Mouse (Mus musculus): ENCODE results near the gene Ptrh2.

- TF ChIP-seq POLR2A (IDR thresholded peaks at IDR 0.05; ENCODE audit: extremely low read depth, insufficient read depth, low read length) (no peak), CTCF (IDR thresholded peaks at IDR 0.05; ENCODE audit: low read depth, low read length) (0 out of 2 replicates have a peak, but pooled peaks have one; percentile 14)
Observed at GRCm38 (mm10) chr11:86655671-86656070, 28.1 kb upstream of the Ptrh2 start.

Data from liver, adult 2 months (tissue).